Mouse (Mus musculus): ENCODE data around the gene Aloxe3. TPM values are rescaled to one million over a fixed set of nuclear protein-coding genes. Genes with fewer than 3 reads are reported as not detected.

Aloxe3 gene
- total and polyA plus RNA-seq, 3 experiments, result 0.13 to 0.23 TPM; not detected in 1

DNA sequence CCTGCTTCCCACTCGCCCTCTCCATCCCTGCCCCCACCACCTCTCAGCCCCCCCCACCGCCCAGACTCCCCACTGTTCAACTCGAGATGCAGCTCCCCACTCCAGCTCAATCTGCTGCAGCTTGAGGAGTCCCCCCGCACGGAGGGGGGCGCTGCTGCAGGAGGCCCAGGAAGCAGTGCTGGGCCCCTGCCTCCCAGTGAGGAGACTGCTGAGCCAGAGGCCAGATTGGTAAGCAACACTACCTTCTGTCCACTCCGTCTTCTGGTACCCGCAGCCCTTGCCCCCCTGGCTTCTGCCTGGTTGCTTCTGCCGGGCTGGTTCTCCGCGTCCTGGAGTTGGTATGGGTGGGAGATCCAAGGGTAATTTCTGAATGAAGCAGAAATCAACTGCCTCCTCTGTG lies 18.9 kb upstream of the Aloxe3 start:
- Histone ChIP-seq H3K4me3 (replicated peaks in 1 of 3; ENCODE audit: low read depth in 2 of 3, low read length in 2 of 3, poor library complexity in 1 of 3) (no peak overlapping the region), H3K27ac (ENCODE audit: insufficient read depth, low read depth) (no peak overlapping the region), H3K4me1 (ENCODE audit: control insufficient read depth in 1 of 2, insufficient read depth in 2 of 2) (peaks cover 3 to 22% of the 10 kb centered on the region in 2 experiments; a peak in 2 of 4 replicates), H3K36me3 (replicated peaks in 1 of 2; ENCODE audit: control insufficient read depth in 1 of 2, insufficient read depth in 1 of 2, low read length in 1 of 2) (peaks cover 76 to 82% of the 10 kb centered on the region in 2 experiments), H3K27me3 (replicated peaks) (peaks cover 10% of the 10 kb centered on the region), H3K4me2 (ENCODE audit: insufficient read depth, low read depth, poor library complexity, severe bottlenecking) (no peak overlapping the region), H3K9ac (ENCODE audit: insufficient read depth, low read depth) (no peak overlapping the region), H3K9me3 (replicated peaks; ENCODE audit: low read length) (no peaks in the 10 kb centered on the region), H3K79me2 (replicated peaks; ENCODE audit: control insufficient read depth, extremely low read depth, insufficient read depth, poor library complexity, severe bottlenecking) (no peaks in the 10 kb centered on the region)
- no peak for DNase-seq (ENCODE audit: extremely low read depth)
- no peak for TF ChIP-seq ETS1 (conservative IDR thresholded peaks at IDR 0.05; ENCODE audit: low read depth, low read length)
- no peak for TF ChIP-seq KAT2A (IDR thresholded peaks at IDR 0.05; ENCODE audit: insufficient replicate concordance, low read length)
- no peak for TF ChIP-seq SIN3A (IDR thresholded peaks at IDR 0.05; ENCODE audit: low read length)
- TF ChIP-seq ZKSCAN1 (IDR thresholded peaks at IDR 0.05; ENCODE audit: borderline replicate concordance, low read depth, low read length), result no peak
- TF ChIP-seq ZC3H11A (IDR thresholded peaks at IDR 0.05; ENCODE audit: low read depth, low read length), result no peak
- TF ChIP-seq PAX5 (IDR thresholded peaks at IDR 0.05; ENCODE audit: low read length), result no peak
- no peak for TF ChIP-seq JUN (IDR thresholded peaks at IDR 0.05; ENCODE audit: insufficient read depth, low read depth, low read length)
- TF ChIP-seq SMC3 (IDR thresholded peaks at IDR 0.05; ENCODE audit: low read depth, low read length), result no peak
- no peak for TF ChIP-seq MXI1 (IDR thresholded peaks at IDR 0.05; ENCODE audit: low read depth, low read length)
- dilution Hi-C loops (cut with MboI; ENCODE audit: extremely low pct_ligation_motif_present, extremely low pct_unique_long_range_greater_than_20kb, low sequenced_read_pairs) (no loop called here), in situ Hi-C loops (cut with MboI; ENCODE audit: low pct_ligation_motif_present, low pct_unique_long_range_greater_than_20kb, low sequenced_read_pairs) (no loop called here)

DNA sequence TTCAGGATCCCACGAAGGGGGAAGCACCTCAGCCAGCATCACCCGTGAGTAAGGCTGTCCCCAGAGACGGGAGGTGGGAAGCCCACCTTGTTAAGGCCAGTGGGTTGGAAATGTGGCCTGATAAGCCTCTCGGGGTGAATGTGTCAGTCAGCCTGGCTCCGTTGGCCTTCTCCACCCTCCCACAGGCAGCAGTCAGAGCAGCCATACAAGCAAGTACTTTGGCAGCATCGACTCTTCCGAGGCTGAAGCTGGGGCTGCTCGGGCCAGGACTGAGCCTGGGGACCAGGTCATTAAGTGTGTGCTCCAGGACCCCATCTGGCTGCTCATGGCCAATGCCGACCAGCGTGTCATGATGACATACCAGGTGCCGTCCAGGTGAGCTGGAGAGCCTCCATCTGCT lies 18.0 kb upstream of the Aloxe3 start:
- Histone ChIP-seq H3K4me3 (replicated peaks in 1 of 3; ENCODE audit: low read depth in 2 of 3, low read length in 2 of 3, poor library complexity in 1 of 3) (no peak overlapping the region), H3K27me3 (replicated peaks) (peaks cover 19% of the 10 kb centered on the region), H3K9me3 (replicated peaks; ENCODE audit: low read length) (no peaks in the 10 kb centered on the region), H3K4me1 (ENCODE audit: control insufficient read depth in 1 of 2, insufficient read depth in 2 of 2) (peaks cover 0 to 18% of the 10 kb centered on the region in 2 experiments; a peak in 2 of 4 replicates), H3K79me2 (replicated peaks; ENCODE audit: control insufficient read depth, extremely low read depth, insufficient read depth, poor library complexity, severe bottlenecking) (no peaks in the 10 kb centered on the region), H3K9ac (ENCODE audit: insufficient read depth, low read depth) (no peak overlapping the region), H3K27ac (ENCODE audit: insufficient read depth, low read depth) (no peak overlapping the region), H3K4me2 (ENCODE audit: insufficient read depth, low read depth, poor library complexity, severe bottlenecking) (no peak overlapping the region), H3K36me3 (replicated peaks in 1 of 2; ENCODE audit: control insufficient read depth in 1 of 2, insufficient read depth in 1 of 2, low read length in 1 of 2) (peaks cover 68 to 74% of the 10 kb centered on the region in 2 experiments)
- in situ Hi-C loops (cut with MboI; ENCODE audit: low pct_ligation_motif_present, low pct_unique_long_range_greater_than_20kb, low sequenced_read_pairs) (no loop called here), dilution Hi-C loops (cut with MboI; ENCODE audit: extremely low pct_ligation_motif_present, extremely low pct_unique_long_range_greater_than_20kb, low sequenced_read_pairs) (no loop called here)
- TF ChIP-seq JUND (conservative IDR thresholded peaks at IDR 0.05; ENCODE audit: low read depth, low read length) (no peak), KAT2A (IDR thresholded peaks at IDR 0.05; ENCODE audit: insufficient replicate concordance, low read length) (no peak), ELF1 (IDR thresholded peaks at IDR 0.05; ENCODE audit: low read depth, low read length) (no peak), MAX (IDR thresholded peaks at IDR 0.05; ENCODE audit: low read length) (no peak), CHD2 (IDR thresholded peaks at IDR 0.05; ENCODE audit: low read length) (no peak), BHLHE40 (IDR thresholded peaks at IDR 0.05; ENCODE audit: low read depth, low read length) (no peak), E2F4 (IDR thresholded peaks at IDR 0.05; ENCODE audit: insufficient replicate concordance, low read depth, low read length) (no peak)
- DNase-seq (ENCODE audit: extremely low read depth), result no peak

Data from CH12.LX (cell line).